Mouse (Mus musculus) heart, postnatal 0 days (tissue): ENCODE results near the gene Znrf3. TPM values are rescaled to one million over a fixed set of nuclear protein-coding genes. Genes with fewer than 3 reads are reported as not detected.

Source experiments
- ATAC-seq: fragments of 200-750 bp; cut with Nextera tagmentation; 2 replicates; pipeline ENCODE4 v1.8.0; 2017; ENCODE audit warnings: low read depth, moderate number of reproducible peaks, moderate library complexity; ENCODE audit not compliant: insufficient read depth
- DNase-seq: peaks from one replicate; pipeline ENCODE4 v3.0.0-alpha.2; 2016; ENCODE audit warnings: low spot score
- H3K27ac ChIP-seq: fragments of 300-500 bp; sonication (generic); 2 replicates; pipeline ENCODE4 v1.5.1; 2014; ENCODE audit warnings: low read depth, mild to moderate bottlenecking
- H3K27me3 ChIP-seq: fragments of 300-500 bp; sonication (generic); 2 replicates; pipeline ENCODE4 v1.6.1; 2014; ENCODE audit warnings: low read length, mixed read lengths; ENCODE audit not compliant: control insufficient read depth, insufficient read depth
- H3K36me3 ChIP-seq: fragments of 300-500 bp; sonication (generic); replicated peaks from 2 replicates; pipeline ENCODE4 v1.6.1; 2014; ENCODE audit warnings: low read length, mixed read lengths; ENCODE audit not compliant: control insufficient read depth, insufficient read depth
- H3K4me1 ChIP-seq: fragments of 300-500 bp; sonication (generic); 2 replicates; pipeline ENCODE4 v1.6.1; 2014; ENCODE audit warnings: antibody characterized with exemption; ENCODE audit not compliant: control insufficient read depth, insufficient read depth
- H3K4me2 ChIP-seq: fragments of 300-500 bp; sonication (generic); 2 replicates; pipeline ENCODE4 v1.6.1; 2014; ENCODE audit warnings: low read depth, mild to moderate bottlenecking, low read length, moderate library complexity
- H3K4me3 ChIP-seq: fragments of 300-500 bp; sonication (generic); 2 replicates; pipeline ENCODE4 v1.5.1; 2014; ENCODE audit warnings: low read depth, low read length
- H3K9ac ChIP-seq: fragments of 300-500 bp; sonication (generic); replicated peaks from 2 replicates; pipeline ENCODE4 v1.6.1; 2014; ENCODE audit warnings: low read depth, low read length, mixed read lengths
- H3K9me3 ChIP-seq: fragments of 300-500 bp; sonication (generic); replicated peaks from 2 replicates; pipeline ENCODE4 v1.6.1; 2016; ENCODE audit warnings: low read length; ENCODE audit not compliant: control insufficient read depth
- CTCF ChIP-seq: IDR thresholded peaks from 2 replicates; pipeline ENCODE4 v1.5.1; 2016; ENCODE audit warnings: antibody characterized with exemption, control low read depth, low read depth
- EP300 ChIP-seq: IDR thresholded peaks from 2 replicates; pipeline ENCODE4 v1.6.1; 2016; ENCODE audit warnings: antibody characterized with exemption, low read depth
- WGBS: fragments of 180-500 bp; shearing (Covaris S2); extraction: QIAGEN DNeasy Blood & Tissue Kit; methylation state at CpG from one replicate; pipeline ENCODE4 v1.1.7; 2014; 5-methylcytosine and 5-hydroxymethylcytosine counted together
- polyA plus RNA-seq: library from polyadenylated mRNA; unstranded; fragments of >200 nt; fragmentation: Nextera tagmentation; extraction: Ambion mirVana; gene quantifications from 2 replicates; pipeline ENCODE4 v1.2.1, GENCODE M21; 2015
- total RNA-seq: library from RNA; depleted of rRNA; stranded (reverse); fragments of >200 nt; gene quantifications from 2 replicates; pipeline ENCODE4 v1.2.3, GENCODE M21; 2014; ENCODE audit warnings: low replicate concordance

The Znrf3 gene
- total and polyA plus RNA-seq, 2 experiments from 2014 or later, result 6.4 to 7.0 TPM

DNA sequence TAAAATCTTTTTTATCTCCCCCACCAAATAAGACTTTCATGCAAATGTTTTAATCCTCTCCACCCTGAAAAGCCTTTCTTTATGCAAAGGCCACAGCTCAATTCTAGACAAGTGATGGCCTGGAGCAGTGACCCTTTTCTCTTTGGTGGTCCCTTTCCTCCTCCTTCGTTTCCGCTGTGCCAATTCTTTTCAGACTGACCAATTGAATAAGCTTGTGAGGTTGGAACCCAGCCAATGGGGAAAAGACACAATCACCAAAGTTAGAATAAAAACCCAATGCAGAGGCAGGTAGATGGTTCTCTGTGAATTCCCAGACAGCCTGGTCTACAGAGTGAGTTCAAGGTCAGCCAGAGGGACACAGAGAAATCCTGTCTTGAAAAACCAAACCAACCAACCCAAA, 120.4 kb downstream of the Znrf3 start:
- H3K36me3 ChIP-seq, result no peaks in the 10 kb centered on the region
- no peak overlapping the region for H3K4me3 ChIP-seq
- WGBS, result 75% methylated on average over 2 of the region's 2 CpGs
- no peak overlapping the region for H3K9ac ChIP-seq
- no peaks in the 10 kb centered on the region for H3K9me3 ChIP-seq
- no peak overlapping the region for H3K4me2 ChIP-seq
- H3K4me1 ChIP-seq, result 0 out of 2 replicates have a peak, but pooled peaks cover under 1% of the 10 kb centered on the region
- H3K27ac ChIP-seq, result no peak overlapping the region
- H3K27me3 ChIP-seq, result no peaks in the 10 kb centered on the region
- DNase-seq (no peak), ATAC-seq (no peak)
- TF ChIP-seq EP300 (no peak), CTCF (no peak)

DNA sequence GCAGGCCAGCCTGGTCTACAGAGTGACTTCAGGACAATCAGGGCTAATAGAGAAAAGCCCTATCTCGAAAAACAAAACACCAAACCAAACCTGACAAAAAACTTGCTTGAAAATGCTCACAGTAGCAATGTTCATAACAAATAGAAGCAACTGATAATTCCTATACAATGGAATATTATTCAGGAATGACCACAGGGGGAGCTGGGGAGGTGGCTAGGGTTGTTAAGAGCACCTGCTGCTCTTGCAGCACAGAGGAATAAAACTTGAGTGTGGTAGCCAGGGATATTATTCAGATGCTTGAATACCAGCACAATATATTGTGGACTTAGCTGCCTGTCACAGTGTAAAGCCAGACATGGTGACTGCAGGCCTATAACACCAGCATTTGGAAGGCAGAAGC, 123.0 kb downstream of the Znrf3 start:
- H3K27ac ChIP-seq, result no peak overlapping the region
- H3K9ac ChIP-seq, result no peak overlapping the region
- 79% methylated on average over 1 of the region's 1 CpGs for WGBS
- no peaks in the 10 kb centered on the region for H3K27me3 ChIP-seq
- no peak overlapping the region for H3K4me2 ChIP-seq
- no peak overlapping the region for H3K4me3 ChIP-seq
- DNase-seq (no peak), ATAC-seq (no peak)
- no peaks in the 10 kb centered on the region for H3K9me3 ChIP-seq
- TF ChIP-seq EP300 (no peak), CTCF (peak; percentile 27; the same call in 1 of the 2 replicates)
- 0 out of 2 replicates have a peak, but pooled peaks cover 10% of the 10 kb centered on the region for H3K4me1 ChIP-seq
- H3K36me3 ChIP-seq, result no peaks in the 10 kb centered on the region

DNA sequence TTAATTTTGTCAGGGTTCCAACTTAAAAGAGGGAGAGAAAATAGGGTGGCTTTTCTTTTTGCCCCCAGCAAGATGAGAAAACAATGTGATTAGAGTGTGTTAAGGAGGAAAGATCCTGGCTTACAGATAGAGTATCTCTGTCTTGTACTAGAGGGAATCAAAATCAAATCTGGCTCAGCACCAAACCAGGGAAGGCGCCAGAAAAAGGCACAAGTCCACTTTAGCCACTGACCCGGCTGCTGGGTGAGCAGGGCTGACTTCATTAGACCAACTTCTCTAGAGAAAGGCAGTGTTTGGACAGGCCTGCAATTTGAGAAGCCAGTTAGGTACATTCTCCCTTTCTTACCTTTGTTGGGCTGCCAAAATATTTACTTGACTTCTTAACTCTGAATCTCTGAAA, 125.7 kb downstream of the Znrf3 start:
- Histone ChIP-seq H3K27me3 (no peaks in the 10 kb centered on the region), H3K9ac (no peak overlapping the region), H3K9me3 (no peaks in the 10 kb centered on the region), H3K4me3 (no peak overlapping the region), H3K4me2 (no peak overlapping the region), H3K36me3 (no peaks in the 10 kb centered on the region), H3K4me1 (peaks cover 19% of the 10 kb centered on the region), H3K27ac (no peak overlapping the region)
- WGBS, result 39% methylated on average over 2 of the region's 2 CpGs
- TF ChIP-seq CTCF, result no peak
- no peak for TF ChIP-seq EP300
- ATAC-seq (no peak), DNase-seq (no peak)

DNA sequence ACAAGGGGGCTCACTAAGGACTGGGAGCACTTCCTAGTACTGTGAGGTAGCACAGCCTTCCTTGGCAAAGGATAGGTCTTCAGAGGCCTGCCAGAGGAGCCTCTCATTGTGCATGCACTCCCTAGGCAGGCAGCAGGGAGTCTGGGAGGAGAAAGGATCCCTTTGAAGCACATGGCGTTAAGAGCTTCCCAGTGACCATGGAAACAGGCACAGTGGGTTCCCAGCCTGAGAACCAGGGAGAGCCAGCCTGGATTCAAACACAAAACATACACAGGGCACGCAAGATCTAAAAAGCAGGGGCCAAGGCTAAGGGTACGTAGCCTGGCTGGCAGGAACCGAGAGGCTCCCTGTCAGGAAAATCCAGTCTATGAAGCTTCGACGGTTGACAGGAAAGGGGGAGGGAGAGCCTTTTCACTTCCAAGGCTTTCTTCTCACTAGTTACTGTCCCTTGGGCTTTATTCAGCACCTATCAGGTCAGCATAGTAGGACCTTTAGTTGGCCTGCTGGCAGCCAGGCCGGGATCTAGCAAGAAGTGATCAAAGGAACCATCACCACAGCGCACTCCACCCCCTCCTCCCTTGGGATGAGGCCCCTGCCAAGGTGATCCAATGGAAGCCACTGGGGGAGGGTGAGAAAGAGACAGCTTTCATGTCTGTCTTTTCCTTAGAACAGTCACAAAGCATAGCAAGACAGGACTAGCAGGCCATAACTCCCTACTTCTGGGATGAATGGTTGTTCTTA, 126.4 kb downstream of the Znrf3 start:
- no peaks in the 10 kb centered on the region for H3K36me3 ChIP-seq
- H3K4me2 ChIP-seq, result no peak overlapping the region
- no peak for DNase-seq
- TF ChIP-seq CTCF (no peak), EP300 (no peak)
- no peak overlapping the region for H3K4me3 ChIP-seq
- no peak overlapping the region for H3K9ac ChIP-seq
- no peak overlapping the region for H3K27ac ChIP-seq
- WGBS, result 43% methylated on average over 8 of the region's 8 CpGs
- H3K4me1 ChIP-seq, result peaks cover 19% of the 10 kb centered on the region
- no peak for ATAC-seq
- no peaks in the 10 kb centered on the region for H3K9me3 ChIP-seq
- H3K27me3 ChIP-seq, result no peaks in the 10 kb centered on the region

DNA sequence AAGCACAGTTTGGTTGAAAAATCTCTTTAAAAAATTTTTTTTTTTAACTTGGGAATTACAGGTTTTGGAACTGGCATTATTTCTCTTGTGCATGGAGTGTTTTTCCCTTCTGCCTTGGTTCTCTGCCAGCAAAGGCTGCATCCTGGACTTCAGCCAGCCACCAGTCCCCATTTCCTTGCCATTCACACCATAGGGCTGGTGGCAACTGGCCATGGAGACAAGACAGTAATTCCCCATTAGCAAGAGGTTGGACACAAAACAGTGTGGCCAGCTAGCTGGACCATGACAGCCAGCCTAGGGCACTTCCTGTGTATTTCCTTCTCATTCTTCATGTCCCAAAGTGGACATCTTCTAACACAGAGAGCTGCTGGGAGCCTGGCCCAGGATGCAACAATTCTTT, 129.9 kb downstream of the Znrf3 start:
- Histone ChIP-seq H3K36me3 (no peaks in the 10 kb centered on the region), H3K4me3 (no peak overlapping the region), H3K27me3 (no peaks in the 10 kb centered on the region), H3K4me1 (peaks cover 30% of the 10 kb centered on the region), H3K27ac (no peak overlapping the region), H3K9me3 (no peaks in the 10 kb centered on the region), H3K9ac (no peak overlapping the region), H3K4me2 (no peak overlapping the region)
- TF ChIP-seq EP300 (no peak), CTCF (no peak)
- DNase-seq (peak; percentile 27), ATAC-seq (no peak)

DNA sequence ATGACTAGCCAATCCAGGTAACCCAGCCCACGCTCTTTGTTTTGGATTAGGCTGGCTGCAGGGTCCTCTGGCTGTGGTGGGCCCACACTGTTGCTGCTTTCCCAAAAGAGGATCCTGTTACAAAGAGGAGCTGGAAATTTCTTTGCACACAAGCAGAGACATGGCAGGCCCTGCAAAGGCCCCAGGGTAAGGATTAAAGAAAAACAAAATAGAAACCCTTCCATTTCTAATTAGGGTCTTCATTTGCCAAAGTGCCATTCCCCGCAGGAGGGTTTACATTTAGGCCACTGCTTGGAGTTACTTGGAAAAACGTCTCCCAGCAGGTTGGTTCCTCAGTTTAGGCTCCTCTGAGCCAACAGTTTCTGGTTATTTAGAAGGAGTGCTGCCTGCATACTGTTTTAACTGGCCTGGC, 130.3 kb downstream of the Znrf3 start:
- ATAC-seq (no peak), DNase-seq (no peak)
- H3K9ac ChIP-seq, result no peak overlapping the region
- H3K27ac ChIP-seq, result no peak overlapping the region
- no peaks in the 10 kb centered on the region for H3K9me3 ChIP-seq
- no peaks in the 10 kb centered on the region for H3K36me3 ChIP-seq
- H3K4me3 ChIP-seq, result no peak overlapping the region
- peaks cover 30% of the 10 kb centered on the region for H3K4me1 ChIP-seq
- no peak overlapping the region for H3K4me2 ChIP-seq
- TF ChIP-seq EP300, result no peak
- no peak for TF ChIP-seq CTCF
- H3K27me3 ChIP-seq, result no peaks in the 10 kb centered on the region
- 58% methylated on average over 3 of the region's 3 CpGs for WGBS
